Mouse (Mus musculus) mouse embryonic stem cell (cell line): ENCODE measurements around the gene Lypd6b.

Experiments
- in situ Hi-C, 2 experiments: fragments of 300-500 bp; cut with MboI; formaldehyde crosslinking; loops; 1 replicate in 1 of 2; 3 replicates in 1 of 2; pipeline ENCODE4 v1.14.3; 2019 to 2020; ENCODE audit warnings: low sequenced_read_pairs in 2 of 2, low pct_unique_long_range_greater_than_20kb in 1 of 2, mixed read lengths in 1 of 2; ENCODE audit not compliant: unreplicated experiment in 1 of 2

Lypd6b gene

GRCm38 (mm10) chr2:49787376-49788050, at the start of gene Lypd6b:
Gene Lypd6b (plus strand): TSS chr2:49787688.
- in situ Hi-C loops = no loop called here

DNA sequence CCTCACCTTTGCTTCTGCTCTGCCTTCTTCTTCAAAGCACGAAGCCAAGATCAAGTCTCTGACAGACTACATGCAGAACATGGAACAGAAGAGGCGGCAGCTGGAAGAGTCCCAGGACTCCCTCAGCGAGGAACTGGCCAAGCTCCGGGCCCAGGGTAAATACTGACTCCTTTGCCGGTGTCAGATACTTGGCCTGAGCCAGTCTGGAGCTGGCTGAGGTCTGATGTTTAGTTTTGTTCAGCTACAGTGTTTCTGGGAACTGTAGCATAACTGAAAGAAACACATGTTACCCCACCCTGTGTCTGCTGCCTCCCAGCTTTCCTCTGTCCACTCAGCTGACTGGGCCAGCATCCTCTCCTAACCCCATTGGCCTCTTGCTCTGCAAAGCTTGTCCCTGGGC, 48.4 kb upstream of the Lypd6b start:
- in situ Hi-C loops = loop anchor here in 1 of 2 experiments (25.0 kb wide), 1 partner anchor 827 kb away; no protein-coding TSS in a partner anchor

DNA sequence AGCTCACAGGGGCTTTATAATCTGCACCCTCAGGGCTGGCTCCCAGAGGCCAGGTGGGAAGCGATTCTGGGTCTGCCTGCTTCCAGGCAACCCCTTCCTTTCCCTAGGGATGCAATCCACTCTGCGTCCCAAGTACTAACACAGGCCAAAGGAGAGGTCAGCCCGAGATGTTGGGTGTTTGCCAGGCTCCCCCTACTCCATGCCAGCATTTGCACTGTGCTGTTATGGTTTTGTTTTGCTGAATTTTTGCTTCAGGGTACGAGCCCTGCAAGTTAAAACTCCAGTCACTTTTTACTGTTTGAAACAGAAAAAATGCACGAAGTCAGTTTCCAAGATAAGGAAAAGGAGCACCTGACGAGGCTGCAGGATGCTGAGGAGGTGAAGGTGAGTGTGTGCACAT, 46.5 kb upstream of the Lypd6b start:
- in situ Hi-C loops = loop anchor here in 1 of 2 experiments (25.0 kb wide), 1 partner anchor 829 kb away; no protein-coding TSS in a partner anchor

DNA sequence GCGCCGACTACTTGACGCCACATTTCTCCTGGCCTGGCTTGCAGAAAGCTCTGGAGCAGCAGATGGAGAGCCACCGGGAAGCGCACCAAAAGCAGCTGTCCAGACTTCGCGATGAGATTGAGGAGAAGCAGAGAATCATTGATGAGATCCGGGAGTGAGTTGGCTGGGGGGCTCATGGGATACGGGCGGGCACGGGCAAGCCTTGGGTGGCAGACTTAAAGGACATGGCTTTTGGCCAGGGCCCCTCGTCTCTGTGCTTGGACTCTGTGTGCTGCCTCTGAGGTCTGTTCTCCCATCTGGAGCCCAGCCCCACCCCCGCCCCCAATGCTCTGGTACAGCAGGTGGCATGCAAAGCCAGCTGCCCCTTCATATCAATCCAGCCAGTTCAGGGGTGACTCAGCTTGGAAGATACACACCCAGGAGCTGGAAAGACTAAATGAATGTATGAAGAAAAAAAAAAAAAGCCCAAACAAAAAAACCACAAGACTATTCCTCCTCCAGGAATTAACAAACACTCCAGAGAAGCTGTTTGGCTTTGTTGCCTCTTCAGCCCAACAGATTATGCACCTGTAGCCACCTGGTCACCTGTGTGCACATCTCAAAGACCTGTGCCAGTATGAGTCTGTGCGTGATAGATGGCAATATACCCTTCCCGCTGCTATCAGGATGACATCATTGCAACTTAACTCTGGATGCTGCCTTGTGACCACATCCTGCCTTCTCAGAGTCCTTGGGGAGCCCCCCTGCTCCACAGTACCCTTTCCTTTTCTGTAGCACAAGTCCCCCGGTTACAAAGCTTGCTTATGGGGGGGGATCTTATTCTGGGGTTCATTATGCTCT, 45.4 kb upstream of the Lypd6b start:
- in situ Hi-C loops = loop anchor here in 1 of 2 experiments (25.0 kb wide), 1 partner anchor 830 kb away; no protein-coding TSS in a partner anchor

- in situ Hi-C loops = loop anchor here in 1 of 2 experiments (25.0 kb wide), 1 partner anchor 831 kb away; no protein-coding TSS in a partner anchor
Measured at GRCm38 (mm10) chr2:49742919-49743318, 44.6 kb upstream of the Lypd6b start.

DNA sequence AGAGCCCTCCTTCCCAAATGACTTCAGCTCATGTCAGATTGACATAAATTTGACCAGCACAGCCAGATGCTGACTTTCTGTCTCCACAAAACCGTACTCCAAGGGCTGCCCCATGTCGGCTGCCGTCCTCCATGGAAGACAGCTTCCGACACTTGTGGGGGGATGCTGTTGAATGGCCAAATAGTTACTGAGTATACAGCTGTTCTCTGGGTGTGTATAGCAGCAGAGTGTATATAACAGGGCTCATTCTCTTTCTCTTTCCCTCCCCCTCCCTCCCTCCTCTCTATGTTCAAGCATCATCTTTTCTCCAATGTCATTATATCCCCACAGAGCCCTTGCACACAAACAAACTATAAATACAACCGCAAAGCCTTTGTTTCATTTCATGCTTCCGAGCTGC, 43.7 kb upstream of the Lypd6b start:
- in situ Hi-C loops = loop anchor here in 1 of 2 experiments (25.0 kb wide), 1 partner anchor 831 kb away; no protein-coding TSS in a partner anchor

GRCm38 (mm10) chr2:49744251-49745093, 43.0 kb upstream of the Lypd6b start:
- in situ Hi-C loops = loop anchor here in 1 of 2 experiments (25.0 kb wide), 1 partner anchor 832 kb away; no protein-coding TSS in a partner anchor

DNA sequence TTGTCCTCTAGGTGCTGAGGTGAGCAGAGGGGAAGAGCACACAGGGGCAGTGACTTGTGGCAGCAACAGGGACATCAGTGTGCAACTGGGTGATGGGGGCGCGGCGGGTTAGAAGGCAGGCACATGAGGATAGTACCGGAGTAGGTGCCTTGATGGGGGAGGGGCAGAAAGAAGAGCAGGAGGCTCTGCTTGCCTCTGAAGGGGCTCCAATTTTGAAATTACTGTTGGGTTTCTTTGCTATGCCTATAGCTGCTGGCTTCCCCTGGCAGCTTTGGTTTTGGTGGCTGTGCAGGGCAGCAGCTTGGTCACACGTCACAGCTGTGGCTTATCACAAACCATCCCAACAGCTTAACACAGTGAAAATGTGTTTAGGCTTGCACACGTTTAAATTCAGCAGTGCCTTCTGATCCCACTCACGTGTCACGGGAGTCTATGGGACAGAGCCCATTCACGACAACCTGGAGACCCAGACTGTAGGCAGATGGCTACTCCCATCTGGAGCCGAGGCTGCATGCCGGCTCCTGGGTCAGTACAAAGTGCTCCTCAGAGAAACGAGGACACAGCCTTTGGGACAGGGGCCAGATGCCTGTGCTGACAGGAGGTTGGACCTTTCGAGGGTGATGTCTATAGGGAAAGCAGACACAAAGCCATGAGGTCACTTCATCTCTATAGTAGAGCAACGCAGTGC, 42.2 kb upstream of the Lypd6b start:
- in situ Hi-C loops = loop anchor here in 1 of 2 experiments (25.0 kb wide), 1 partner anchor 833 kb away; no protein-coding TSS in a partner anchor

DNA sequence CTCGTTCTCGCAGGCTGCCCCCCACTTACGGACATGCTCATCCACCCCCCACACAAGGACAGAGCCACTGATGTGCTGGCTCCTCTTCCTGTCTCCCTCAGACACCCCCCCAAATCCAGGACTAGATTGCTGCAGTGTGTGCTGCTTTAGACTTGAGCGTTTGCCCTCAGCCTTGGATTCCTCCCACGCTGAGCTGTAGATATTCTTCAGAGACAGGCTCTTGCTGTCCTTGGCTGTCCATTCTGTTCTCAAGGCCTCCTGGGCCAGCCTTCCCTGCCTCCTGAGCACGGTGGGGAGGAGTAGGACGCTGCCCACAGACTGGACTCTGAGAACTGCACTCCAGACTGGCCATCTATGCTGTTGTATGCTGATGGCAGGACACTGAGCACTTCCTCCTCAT, 40.5 kb upstream of the Lypd6b start:
- in situ Hi-C loops = loop anchor here in 1 of 2 experiments (25.0 kb wide), 1 partner anchor 835 kb away; no protein-coding TSS in a partner anchor

GRCm38 (mm10) chr2:49747670-49748069, 39.8 kb upstream of the Lypd6b start:
- in situ Hi-C loops = loop anchor here in 1 of 2 experiments (25.0 kb wide), 1 partner anchor 835 kb away; no protein-coding TSS in a partner anchor

DNA sequence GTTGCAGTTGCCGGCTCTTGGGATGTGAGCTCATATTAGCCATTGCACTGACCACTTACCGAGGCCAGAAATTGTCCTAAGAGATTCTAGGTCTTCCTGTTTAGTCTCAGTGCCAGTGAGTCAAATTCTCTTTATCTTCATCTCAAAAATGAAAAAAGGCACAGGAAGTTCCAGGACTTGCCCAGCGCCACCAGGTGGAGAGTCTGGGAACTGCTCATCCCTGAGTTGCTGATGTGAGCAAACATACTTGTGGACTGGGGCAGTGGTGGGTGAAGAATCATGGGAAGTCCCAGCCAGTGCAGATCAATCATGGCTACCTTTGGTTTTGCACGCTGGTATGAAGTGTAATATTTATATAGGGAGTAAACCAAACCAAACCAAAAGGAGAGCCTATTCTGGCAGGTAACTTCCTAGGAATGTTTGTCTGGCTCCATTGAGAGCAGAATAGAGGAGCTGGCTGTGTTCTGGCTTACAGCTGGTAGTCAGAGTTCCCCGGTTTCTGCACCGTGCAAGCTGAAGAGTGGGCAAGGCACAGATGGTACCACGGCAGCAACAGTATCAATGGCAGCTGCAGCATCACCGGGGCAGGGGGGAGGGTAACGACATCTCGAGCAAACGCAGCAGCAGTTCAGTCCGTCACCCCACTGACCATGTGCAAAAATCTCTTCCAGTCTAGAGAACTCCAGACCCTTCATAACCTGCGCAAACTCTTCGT, 38.7 kb upstream of the Lypd6b start:
- in situ Hi-C loops = loop anchor here in 1 of 2 experiments (25.0 kb wide), 1 partner anchor 836 kb away; no protein-coding TSS in a partner anchor

DNA sequence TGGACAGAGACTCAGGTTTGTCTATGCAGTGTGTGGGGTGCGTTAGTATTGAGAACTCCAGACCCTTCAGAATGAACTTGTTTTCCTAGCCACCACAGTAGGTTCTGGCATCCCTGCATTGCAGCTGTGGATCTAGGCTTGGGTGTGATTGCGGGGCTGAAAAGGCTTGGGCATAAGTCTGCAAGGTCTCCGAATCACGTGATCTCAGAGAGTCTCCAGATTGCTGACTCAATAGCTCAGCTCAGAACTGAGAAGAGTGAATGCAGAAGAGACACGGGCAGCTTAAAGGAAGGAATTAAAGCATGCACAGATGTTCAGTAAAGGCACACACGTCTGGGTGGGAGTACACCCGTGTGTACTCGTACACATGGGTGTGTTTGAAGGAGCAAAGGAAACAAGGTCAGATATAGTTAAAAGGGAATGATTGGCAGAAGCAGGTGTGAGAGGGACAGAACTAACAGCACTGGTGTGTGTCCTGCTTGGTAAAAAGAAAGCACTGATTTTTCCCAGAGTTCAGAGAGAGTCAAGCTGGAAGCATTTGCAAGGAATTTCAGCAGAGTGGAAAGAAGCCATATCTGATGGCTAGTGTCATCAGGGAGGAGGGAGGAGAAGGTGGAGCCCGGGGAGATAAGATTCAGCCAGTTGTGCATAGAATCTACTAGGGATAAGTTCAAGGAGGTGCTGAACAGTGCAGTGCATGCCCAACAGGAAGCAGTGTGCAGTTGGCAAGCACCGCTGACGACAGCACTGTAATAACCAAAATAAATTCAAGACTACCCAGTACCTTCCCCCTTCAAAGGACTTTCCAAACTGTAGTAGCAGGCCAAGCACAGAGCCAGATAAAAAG, 37.5 kb upstream of the Lypd6b start:
- in situ Hi-C loops = loop anchor here (25.0 kb wide), 2 partner anchors 512 to 838 kb away; no protein-coding TSS in a partner anchor

- in situ Hi-C loops = loop anchor here in 1 of 2 experiments (25.0 kb wide), 1 partner anchor 511 kb away; no protein-coding TSS in a partner anchor
Measured at GRCm38 (mm10) chr2:49751544-49752210, 35.8 kb upstream of the Lypd6b start.

DNA sequence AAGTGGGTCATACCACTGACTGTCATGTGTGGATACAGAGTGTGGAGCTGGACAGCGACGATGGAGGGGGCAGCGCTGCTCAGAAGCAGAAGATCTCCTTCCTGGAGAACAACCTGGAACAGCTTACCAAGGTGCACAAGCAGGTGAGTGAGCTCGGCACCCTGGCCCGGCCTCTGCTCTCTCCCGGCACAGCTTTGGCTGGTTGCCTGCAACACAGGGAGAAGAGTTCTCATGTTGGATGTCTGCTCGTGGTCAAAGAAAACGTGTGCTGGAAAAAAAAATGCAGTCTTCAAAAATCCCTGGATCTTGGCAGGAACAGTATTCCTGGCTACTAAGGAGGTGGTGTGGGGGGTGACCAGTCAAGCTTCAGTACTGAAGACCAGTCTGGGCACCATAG, 35.3 kb upstream of the Lypd6b start:
- in situ Hi-C loops = loop anchor here in 1 of 2 experiments (25.0 kb wide), 1 partner anchor 510 kb away; no protein-coding TSS in a partner anchor

GRCm38 (mm10) chr2:49753062-49753461, 34.4 kb upstream of the Lypd6b start:
- in situ Hi-C loops = loop anchor here in 1 of 2 experiments (25.0 kb wide), 1 partner anchor 509 kb away; no protein-coding TSS in a partner anchor
